Mouse (Mus musculus) cortical plate, adult 2 months (tissue): ENCODE measurements at regions not wholly inside any gene's neighbourhood (a gene's known extent, or its start where the extent isn't known, plus 50 kb on each side); places are given as distances from the start of the nearest gene placed in this dataset.

Experiments
- CTCF ChIP-seq: fragments of 200-500 bp; IDR thresholded peaks from 2 replicates; pipeline ENCODE4 v1.5.1; 2011; ENCODE audit warnings: mild to moderate bottlenecking, control low read depth, low read length; ENCODE audit not compliant: insufficient read depth; ENCODE audit errors: extremely low read depth
- POLR2A ChIP-seq: fragments of 200-500 bp; IDR thresholded peaks from 2 replicates; pipeline ENCODE4 v1.6.1; 2011; ENCODE audit warnings: mild to moderate bottlenecking, low read length, control low read depth; ENCODE audit not compliant: insufficient read depth; ENCODE audit errors: extremely low read depth

- TF ChIP-seq CTCF (no peak), POLR2A (no peak)
These were observed 58.6 kb upstream of the C9orf72 start for GRCm38 (mm10) chr4:35284611-35285010.
